Mouse (Mus musculus) T-helper 17 cell (primary cell): Measurements from ENCODE around the gene Celf5.

ENCODE experiments used
- in situ Hi-C, 2 experiments: fragments of 300-600 bp; cut with MboI, MseI; formaldehyde crosslinking; loops; 1 replicate in 1 of 2; 2 replicates in 1 of 2; pipeline ENCODE4 v1.15.1; 2025; ENCODE audit warnings: high pct_unique_total_duplicates in 2 of 2

The Celf5 gene

DNA sequence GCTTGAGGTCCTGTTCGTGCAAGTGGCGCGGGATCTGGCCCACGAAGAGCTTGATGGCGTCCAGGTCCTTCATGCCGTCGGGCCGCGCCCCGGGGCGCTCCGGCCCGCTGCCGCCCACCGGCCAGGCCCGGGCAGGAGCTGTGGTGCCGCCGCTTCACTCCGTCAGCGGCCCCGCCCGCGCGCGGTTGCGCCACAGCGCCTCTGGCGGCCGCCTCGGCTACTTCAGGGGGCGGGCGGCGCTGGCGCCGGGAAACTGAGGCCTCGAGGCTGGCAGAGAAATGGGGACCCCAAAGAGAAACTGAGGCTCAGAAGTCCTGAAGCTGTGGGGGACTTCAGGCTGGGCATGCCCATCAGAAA is at the start of gene Celf5:
Celf5 (minus strand) TSS at position 177 of the 357 bp plus-strand sequence.
- in situ Hi-C loops, result loop anchor here in 1 of 2 experiments (10.0 kb wide), 1 partner anchor 52 kb away; no protein-coding TSS in a partner anchor

DNA sequence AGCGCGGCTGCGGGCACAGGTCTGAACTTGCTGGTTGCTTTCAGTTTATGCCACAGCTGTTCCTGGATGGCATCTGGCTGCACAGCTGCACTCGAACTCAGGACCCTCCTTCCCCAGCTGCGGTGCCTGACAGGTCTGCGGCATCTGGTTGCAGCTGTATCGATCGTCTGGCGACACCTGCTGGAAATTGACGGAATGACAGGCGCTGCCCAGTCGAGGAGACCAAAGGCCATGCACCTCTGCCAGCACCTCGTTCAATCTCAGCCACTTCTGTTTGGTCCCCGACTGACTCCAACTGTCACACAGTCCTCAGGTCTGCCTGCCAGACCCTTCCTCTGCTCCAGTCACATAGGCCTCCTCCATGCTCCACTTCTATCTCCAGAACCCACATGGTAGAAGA is 44.3 kb upstream of the Celf5 start:
- in situ Hi-C loops, result no loop called here

DNA sequence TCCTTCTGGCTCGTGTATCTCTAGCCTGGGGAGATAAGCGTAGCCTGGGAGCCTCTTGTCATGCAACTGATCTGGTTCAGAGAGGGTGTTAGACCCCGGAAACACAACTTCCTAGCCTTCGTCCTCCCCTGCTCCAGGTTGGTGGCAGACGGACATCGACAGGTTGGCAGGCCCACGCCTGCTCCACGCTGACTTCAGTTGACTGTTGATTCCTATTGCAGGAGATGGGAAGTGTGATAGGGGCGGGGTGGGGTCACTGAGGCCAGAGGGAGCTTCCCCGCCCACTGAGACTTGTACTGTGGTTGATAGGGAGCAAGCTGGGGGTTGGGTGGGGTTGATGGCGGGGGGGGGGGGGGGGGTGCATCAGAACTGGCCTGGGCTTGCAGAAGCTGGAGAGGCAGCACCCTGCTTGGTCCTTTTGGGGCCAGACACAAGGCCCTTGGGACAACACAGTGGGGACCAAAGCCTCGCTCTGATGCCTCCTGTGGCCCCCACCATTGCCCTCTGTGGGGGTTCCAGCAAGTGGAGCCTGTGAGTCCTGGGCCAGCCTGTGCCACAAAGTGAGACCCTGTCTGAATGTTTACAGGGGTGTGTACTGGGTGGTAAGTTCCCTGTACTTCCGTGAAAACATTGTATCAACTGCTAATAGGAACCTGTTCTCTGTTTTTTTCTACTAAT is 42.6 kb upstream of the Celf5 start:
- in situ Hi-C loops, result no loop called here

DNA sequence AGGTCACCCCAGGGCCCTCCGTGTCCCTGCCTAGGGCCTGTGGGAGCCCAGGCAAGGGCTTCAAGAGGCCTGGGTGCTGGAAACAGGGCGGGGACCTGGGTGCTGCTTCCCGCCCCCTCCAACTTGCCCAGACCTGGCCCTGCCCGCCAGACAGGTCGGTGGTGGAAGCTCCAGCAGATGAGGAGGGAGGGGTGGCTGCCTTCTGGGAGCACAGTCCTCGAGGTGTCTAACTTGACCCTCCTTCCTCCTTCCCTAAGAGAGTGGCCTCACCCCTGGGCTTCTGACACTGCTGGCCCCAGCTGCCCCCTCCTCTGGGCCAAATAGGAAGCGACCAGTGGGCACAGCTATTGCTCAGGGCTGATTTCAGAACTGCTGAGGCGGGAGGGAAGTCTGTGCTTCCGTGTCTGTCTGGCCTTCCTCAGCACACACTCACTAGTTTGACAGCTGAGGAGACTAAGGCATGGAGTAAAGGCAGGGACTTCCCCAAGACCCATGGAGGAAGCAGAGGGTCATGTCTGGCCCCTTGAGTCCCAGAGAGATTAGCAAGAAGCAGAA is 41.6 kb upstream of the Celf5 start, which contains the start of gene Gna15:
Gna15 (minus strand) TSS at position 175 of the 555 bp plus-strand sequence.
- in situ Hi-C loops, result no loop called here

DNA sequence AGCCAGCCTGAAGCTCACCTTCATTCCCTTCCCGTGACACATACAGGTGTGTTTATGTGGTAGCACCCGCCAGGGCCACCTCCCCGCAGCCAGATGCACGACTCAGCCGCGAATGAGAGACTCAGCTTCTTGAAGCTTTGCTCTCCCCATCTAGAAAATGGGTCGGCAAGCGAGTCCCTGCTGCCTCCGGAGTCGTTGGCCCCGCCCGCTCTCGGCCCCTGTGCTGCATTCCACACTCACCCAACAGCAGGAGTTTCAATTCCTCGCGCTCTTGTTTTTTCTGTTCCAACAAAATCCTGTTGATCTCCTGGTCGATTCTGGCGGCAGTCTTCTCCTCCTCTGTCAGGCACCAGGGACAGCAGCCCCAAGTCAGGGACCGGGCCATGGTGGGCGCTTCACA is 41.1 kb upstream of the Celf5 start:
- in situ Hi-C loops, result no loop called here

DNA sequence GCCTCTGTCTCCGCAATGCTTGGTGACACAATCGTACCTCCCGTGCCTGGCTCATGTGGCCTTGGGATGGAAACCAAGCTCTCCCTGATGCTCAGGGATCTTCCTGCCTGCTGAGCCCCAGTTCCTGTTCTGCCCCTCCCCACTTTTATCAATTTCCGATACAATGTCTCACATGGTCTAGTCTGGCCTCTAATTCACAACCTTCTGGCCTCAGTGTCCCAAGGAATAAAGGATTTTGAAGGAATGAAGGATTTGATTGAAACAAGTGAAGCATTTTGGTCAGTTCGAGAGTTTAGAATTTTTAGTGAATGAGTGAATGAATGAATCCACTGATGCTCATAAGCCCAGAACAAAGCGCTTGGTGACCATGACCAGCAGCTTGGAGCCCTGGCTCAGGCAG is 40.6 kb upstream of the Celf5 start:
- in situ Hi-C loops, result no loop called here

DNA sequence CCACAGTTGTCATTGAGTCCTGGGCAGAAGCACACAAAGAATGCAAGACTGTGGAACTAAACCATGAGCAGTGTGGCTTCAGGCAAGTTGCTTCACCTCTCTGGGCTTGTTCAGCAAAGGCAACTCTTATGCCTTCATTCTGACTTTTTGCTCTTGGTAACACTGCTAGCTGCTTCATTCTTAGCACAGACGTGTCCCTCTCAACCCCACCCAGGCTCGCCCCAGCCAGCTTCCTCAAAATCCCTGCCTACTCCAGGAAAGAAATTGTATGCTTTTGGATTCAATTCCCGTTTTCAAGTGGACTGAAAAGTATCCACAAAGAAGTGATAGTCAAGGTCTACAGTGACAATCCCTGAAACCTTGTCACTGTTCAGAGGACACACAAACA is 37.5 kb upstream of the Celf5 start:
- in situ Hi-C loops, result no loop called here

DNA sequence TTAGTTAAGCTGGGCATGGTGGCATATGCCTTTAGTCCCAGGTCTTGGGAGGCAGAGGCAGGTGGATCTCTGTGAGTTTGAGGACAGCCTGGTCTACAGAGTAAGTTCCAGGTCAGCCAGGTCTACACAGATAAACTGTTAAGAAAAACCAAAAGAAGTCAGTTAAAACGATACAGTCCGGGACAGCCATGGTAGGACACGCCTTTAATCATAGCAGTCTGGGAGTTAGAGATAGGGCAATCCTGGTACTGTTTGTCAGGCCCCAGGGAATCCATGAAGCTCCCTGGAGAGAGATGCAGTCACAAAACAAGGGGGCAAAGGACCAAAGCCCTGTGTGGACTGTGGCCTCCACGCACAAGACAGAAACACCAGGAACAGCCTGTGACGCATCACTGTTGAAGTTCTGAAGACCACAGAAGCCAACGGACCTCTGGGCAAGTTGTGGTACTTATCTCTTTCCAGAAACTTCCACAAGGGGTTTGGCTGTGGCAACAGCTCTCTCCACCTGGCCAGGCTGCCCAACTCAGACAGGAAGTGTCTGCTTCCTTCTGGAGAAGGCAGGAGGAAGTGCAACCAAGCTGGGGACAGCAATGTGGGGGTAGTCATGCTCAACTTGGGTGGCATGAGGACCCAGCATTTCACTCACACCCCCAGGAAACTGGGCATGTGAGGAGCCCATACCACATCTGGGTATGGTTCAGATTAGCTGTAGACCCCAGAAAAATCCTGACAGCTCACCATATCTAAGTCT is 36.9 kb upstream of the Celf5 start:
- in situ Hi-C loops, result no loop called here

DNA sequence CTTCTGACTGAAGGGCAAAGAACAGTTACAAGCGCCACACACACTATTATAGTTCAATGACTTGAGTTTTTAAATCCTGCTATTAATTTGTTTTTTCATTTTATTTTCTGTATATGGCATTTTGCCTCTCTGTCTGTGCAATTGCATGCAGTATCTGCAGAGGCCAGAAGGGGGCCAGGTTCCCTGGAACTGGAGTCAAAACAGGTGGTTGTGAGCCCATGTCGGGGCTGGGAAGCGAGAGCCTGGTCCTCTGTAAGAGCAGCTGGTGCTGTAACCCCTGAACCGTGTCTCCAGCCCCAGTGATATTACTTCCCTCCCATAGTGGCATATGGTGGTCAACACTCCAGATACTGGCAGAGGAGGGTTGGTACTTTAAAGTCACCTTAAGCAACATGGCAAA is 36.0 kb upstream of the Celf5 start:
- in situ Hi-C loops, result no loop called here

DNA sequence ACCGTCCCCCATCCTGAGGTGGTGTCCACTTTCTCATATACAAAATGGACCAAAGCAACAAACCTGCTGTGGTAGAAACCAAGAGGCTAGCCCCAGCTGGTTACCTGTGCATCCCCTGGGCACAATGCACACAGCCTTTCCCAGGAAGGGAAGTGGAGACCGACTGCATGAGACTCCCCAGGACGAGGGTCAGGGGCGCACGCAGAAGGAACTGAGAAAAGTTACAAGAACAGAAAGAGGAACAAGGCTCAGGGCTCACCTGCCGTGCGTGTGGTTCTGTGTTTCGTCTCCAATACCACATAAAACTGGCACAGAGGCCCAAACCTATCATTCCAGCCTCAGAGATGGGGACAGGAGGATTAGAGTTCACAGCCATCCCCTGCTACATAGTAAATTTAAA is 34.7 kb upstream of the Celf5 start:
- in situ Hi-C loops, result no loop called here

DNA sequence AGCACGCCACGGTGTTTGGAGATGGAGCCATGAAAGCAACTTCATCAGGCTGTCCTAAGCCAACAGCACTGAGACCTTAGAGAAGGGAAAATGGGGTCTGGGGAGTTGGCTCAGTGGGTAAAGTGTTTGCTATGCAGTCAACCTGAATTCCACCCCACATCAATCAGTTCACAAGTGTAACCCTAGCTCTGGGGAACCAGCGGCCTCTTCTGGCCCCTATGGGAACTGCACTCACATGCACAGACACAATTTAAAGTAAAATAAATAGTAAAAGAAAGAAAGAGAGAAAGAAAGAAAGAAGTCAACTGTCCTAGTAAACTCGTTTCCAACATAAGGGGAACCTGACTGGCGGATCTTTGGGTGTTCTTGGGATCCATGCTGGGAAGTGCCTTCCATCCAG is 31.3 kb upstream of the Celf5 start:
- in situ Hi-C loops, result no loop called here

DNA sequence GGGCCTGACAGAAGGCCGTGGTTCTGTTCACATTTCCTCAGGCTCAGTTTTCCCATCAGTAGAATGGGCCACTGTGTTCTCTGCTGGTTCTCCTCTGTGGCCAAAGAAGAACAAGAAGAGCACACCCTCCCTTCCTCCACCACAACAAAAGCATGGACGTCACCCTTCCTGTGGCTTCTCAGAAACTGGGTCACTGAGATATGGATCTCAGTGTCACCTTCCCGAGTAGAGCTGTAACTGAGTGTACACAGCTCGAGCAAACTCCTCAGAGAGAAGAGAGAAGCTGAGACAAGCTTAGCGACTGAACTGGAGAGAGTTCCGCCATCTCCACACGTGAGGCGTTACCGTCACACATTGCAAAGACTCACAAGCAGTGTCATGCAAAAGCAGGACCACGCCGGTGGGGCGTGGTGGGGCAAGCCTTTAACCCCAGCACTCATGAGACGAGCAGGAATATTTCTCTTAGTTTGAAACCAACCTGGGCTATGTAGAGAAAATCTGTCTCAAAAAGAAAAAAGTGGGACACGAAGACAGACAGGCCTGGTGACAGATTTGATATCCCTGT is 27.8 kb upstream of the Celf5 start:
- in situ Hi-C loops, result no loop called here

DNA sequence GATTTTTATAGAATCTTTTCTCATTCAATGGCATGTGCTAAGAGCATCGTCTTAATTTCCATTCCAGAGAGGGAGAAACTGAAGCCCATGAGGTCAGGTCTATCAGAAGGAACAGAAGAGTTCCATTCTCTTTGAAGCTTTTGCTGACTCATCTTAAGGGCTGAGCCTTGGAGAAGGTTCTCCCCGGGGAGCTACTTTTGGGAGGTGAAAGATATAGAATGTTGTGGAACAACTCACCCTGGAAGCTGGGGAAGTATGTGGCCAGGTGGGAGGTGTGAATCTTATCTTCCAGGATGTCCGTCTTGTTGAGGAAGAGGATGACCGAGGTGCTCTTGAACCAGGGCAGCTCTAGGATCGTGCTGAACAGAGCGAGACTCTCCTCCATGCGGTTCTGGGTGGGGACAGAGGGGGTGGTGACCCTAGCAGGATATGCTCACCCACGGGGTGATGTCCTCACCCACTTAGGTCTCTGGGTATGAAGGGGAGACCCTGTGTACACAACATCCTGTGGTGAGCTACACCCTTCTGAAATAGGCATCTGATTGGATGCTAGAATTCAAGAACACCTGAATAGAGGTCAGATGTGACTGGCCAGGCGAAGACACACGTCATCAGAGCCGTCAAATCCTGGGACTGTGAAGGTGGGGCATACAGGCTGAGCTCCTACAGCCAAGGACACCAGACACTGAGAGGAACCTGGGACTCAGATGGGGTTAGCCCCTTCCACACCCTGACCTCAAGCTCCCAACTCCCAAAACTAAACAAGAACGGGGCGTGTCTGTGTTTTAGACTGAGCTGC is 25.4 kb upstream of the Celf5 start:
- in situ Hi-C loops, result loop anchor here in 1 of 2 experiments (10.0 kb wide), 1 partner anchor 1497 kb away; no protein-coding TSS in a partner anchor

DNA sequence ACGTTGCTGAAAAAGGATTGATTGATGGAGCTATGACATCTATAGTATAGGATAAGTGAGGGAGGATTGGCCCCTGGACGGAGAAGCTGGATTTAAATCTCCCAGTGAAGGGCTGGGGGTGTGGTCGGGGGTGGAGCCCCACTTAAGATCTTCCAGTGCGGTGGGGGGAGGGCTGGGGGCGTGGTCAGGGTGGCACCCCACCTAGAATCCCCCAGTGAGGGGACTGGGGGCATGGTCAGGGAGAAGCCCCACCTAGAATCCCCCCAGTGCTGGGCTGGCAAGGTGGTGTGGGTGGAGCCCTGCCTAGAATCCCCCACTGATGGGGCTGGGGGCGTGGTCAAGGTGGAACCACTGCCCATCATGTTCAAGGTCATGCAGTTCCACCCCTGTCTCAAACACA is 24.6 kb upstream of the Celf5 start:
- in situ Hi-C loops, result loop anchor here in 1 of 2 experiments (10.0 kb wide), 1 partner anchor 1498 kb away; no protein-coding TSS in a partner anchor

DNA sequence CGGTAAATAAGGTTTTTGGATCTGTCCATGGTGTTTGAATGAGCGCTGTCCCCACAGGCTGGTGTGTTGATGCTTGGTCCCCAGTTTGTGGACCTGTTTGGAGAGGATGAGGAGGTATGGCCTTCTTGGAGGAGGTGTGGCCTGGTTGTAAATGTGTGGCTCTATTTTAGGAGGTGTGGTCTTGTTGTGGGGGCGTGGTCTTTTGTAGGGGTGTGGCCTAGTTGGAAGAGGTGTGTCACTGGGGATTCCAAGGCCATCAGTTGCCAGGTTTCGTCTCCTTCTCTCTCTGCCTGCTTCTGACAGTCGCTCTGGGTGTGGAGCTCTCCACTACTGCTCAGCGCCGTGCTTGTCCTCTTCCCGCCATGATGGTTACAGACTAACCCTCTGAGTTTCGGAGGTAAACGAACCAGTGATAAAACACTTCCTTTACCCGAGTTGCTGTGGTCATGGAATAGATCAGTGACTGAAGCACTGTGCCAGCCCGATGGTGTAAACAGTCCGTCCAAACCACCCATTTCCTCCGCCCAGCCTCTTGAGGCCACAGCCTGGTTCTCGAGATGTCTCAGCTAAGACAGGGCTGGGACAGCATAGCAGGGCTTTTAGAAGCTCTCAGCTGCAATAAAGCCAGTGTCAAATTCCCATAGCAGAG is 22.6 kb upstream of the Celf5 start:
- in situ Hi-C loops, result loop anchor here in 1 of 2 experiments (10.0 kb wide), 1 partner anchor 1500 kb away; no protein-coding TSS in a partner anchor

DNA sequence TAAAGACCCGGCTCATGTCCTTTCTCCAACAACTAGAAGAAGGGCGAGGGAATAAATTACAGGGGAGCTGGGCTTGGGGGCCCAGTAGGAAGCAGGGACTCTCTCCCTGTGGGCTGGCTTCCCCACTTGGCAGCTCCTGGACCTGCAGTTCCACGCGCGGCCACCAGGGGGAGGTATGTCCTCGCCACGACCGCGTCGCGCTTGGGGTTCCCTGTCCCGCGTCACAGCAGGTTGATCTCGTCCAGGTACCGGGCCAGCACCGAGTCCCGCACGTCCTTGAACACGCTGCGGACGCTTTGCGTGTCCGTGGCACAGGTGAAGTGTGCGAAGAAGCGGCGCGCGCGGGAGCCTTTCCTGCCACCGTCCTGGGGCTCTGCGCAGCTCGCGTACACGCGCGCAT is 20.1 kb upstream of the Celf5 start:
- in situ Hi-C loops, result loop anchor here in 1 of 2 experiments (10.0 kb wide), 1 partner anchor 1502 kb away; no protein-coding TSS in a partner anchor

DNA sequence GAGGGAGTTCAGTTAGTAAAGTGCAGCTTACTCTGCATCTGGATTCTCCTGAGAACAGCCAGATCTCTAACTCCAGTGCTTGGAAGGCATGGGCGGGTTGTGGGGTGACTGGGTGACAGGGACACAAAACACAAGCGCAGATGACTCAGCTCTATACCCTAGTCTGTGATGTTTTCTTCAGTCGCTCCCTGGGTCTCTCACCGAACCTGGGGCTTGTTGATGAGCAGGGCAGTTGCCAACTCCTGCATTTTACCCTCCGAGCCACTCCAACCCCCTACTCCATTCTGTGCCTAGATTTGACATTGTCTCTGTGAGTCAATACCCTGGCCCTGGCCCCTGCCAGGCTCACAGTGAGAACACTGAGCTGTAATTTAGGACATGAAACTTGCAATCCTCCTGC is 19.4 kb upstream of the Celf5 start:
- in situ Hi-C loops, result loop anchor here in 1 of 2 experiments (10.0 kb wide), 1 partner anchor 1503 kb away; no protein-coding TSS in a partner anchor

DNA sequence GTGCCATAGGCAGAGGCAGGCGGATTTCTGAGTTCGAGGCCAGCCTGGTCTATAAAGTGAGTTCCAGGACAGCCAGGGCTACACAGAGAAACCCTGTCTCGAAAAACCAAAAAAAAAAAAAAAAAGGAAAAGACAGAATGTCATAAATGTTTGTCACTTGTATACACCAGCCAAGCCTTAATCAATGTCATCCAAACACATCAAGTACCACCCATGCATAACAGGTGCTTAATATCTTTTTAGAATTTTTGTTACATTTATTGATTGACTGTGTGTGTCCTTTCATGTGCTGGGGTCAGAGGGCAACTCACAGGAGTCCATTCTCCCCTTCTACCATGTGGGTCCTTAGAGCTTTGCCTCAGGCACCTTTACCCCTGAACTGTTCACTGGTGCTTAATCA is 17.5 kb upstream of the Celf5 start, which contains the start of gene S1pr4:
S1pr4 (minus strand) TSS at position 101 of the 400 bp plus-strand sequence.
- in situ Hi-C loops, result loop anchor here in 1 of 2 experiments (10.0 kb wide), 1 partner anchor 1505 kb away; no protein-coding TSS in a partner anchor

DNA sequence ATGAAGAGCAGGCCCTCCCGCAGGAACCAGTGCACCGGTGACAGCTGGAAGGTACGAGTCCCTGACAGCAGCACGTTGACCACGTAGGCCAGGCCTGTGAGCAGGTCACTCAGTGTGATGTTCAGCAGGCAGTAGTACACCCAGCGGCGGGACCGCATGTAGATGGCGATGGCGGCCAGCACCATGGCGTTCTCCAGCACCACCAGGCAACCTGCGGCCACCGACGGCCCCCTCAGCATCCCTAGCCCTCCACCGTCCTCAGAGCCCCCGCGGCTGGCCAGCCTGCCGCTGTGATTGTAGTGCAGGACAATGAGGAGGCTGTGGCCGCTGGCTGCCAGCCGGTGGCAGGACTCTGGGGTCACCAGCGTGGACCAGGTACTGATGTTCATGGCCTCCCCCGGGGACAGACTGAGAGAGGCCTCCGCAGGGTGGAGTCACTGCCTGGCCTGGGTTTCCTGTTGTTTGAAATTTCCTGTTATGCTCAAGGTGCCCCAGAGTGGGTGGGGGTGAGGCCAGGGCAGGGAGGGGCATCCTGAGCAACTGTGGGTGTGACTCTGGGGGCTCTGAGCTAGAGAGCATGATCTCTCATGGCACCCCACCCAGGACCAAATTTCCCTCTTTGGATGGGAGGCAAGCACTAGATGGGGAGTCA is 16.9 kb upstream of the Celf5 start:
- in situ Hi-C loops, result no loop called here
